Mouse (Mus musculus): ENCODE measurements around the gene Nckap1. TPM values are rescaled to one million over a fixed set of nuclear protein-coding genes. Genes with fewer than 3 reads are reported as not detected.
A peak's percentile ranks its signal among the peaks of the same experiment; 100 is the strongest.

Nckap1 gene
- polyA plus RNA-seq, 1 experiment from 2014 or later: 12.9 TPM

- no peak for ATAC-seq (ENCODE audit: insufficient read depth)
- Histone ChIP-seq H3K9me3 (replicated peaks) (no peaks in the 10 kb centered on the region), H3K4me1 (replicated peaks) (no peaks in the 10 kb centered on the region), H3K27me3 (no peaks in the 10 kb centered on the region), H3K36me3 (replicated peaks) (no peaks in the 10 kb centered on the region), H3K4me3 (replicated peaks) (no peak overlapping the region), H3K9ac (no peak overlapping the region), H3K4me2 (no peak overlapping the region), H3K27ac (replicated peaks) (no peak overlapping the region)
- 69% methylated on average over 5 of the region's 5 CpGs for WGBS (ENCODE audit: insufficient replicate concordance)
Measured at GRCm38 (mm10) chr2:80484951-80485350, 96.2 kb downstream of the Nckap1 start.

DNA sequence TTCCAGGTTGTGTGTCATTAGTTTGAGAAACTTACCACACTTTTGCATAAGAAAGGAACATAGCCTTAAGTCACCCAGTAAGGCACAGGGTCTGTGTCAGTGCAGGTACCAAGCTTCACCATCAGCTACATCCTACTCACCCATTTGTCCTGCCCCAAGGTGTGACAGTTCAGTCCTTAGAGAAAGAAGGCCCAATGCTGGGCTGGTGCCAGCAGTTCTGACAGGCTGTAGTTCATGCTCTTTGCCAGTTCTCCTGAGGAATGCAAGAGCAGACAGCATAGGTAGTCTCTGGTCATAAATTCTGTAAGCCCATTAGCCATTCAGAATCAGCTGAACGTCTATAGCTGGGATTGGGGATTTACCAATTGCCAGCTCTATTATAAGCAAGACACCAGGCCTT lies 105.3 kb downstream of the Nckap1 start:
- Histone ChIP-seq H3K4me3 (replicated peaks) (no peak overlapping the region), H3K4me1 (replicated peaks) (no peaks in the 10 kb centered on the region), H3K9me3 (replicated peaks) (no peaks in the 10 kb centered on the region), H3K27ac (replicated peaks) (no peak overlapping the region), H3K4me2 (no peak overlapping the region), H3K9ac (no peak overlapping the region), H3K27me3 (no peaks in the 10 kb centered on the region), H3K36me3 (replicated peaks) (no peaks in the 10 kb centered on the region)
- ATAC-seq (ENCODE audit: insufficient read depth): no peak
- WGBS (ENCODE audit: insufficient replicate concordance): 46% methylated on average over 1 of the region's 1 CpGs

DNA sequence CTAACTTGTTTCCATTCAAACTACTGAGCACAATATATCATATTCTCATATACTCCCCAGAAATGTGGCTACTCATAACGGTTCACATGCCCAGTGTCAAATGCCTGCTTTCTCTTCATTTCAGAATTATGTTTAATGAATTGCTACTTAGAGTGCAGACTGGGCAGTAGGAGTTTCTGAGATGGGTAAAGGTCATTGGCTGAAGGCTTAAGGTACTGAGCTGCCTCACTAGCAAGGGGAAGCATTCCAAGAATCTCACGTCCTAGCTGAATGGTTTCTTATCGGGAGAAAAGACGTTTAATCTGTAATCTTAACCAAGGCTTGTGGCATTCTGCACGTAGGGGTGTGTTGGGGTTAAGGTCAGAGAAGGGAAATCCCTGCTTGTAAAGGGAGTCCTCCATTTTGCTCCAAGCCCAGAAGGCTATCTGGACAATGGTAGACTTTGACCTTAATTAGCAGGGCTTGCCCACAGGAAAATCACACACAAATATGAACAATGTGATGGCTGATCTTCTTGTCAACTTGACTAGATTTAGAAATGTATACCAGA lies 106.9 kb downstream of the Nckap1 start:
- no peak for ATAC-seq (ENCODE audit: insufficient read depth)
- Histone ChIP-seq H3K4me1 (replicated peaks) (no peaks in the 10 kb centered on the region), H3K27ac (replicated peaks) (no peak overlapping the region), H3K36me3 (replicated peaks) (no peaks in the 10 kb centered on the region), H3K9ac (no peak overlapping the region), H3K9me3 (replicated peaks) (no peaks in the 10 kb centered on the region), H3K4me3 (replicated peaks) (no peak overlapping the region), H3K4me2 (no peak overlapping the region), H3K27me3 (no peaks in the 10 kb centered on the region)
- 48% methylated on average over 5 of the region's 5 CpGs for WGBS (ENCODE audit: insufficient replicate concordance)

DNA sequence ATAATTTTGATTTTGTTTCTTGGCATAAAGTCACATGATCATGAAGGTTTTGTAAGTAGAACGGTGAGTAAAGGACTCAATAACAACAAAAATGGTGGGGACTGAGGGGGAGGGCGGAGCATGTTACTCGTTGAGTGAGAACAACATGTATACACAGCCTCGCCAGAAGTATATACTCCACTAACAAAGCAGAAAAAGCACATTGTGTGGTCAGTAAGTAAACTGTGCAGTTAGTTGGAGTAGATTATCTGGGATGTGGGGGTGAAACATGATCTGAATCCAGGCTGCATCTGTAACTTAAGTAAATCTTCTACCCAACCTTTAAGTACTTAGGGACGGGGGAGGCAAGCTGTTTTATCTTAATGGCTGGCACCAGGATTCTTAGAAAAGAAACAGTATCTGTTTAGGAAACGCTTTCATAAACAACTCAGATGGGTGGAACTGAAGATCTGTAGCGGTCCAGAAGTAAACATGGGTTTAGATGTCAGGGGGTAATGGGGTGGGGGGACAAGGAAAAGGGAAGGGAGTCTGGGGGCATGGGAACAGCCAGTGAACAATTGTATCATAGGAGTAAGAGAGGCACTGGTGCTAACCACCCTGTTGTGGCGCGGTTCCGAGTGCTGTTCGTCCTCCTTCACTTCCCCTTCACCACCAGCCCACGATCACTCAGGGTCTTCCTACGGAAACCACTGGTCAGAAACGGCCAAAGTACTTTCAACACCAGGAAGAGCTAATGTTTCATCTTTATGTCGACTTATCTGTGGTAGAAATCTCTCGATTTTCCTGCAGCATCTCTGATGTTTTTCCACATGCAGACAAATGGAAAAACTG lies 115.0 kb downstream of the Nckap1 start:
- Histone ChIP-seq H3K9ac (no peak overlapping the region), H3K27me3 (no peaks in the 10 kb centered on the region), H3K4me2 (no peak overlapping the region), H3K9me3 (replicated peaks) (no peaks in the 10 kb centered on the region), H3K36me3 (replicated peaks) (no peaks in the 10 kb centered on the region), H3K27ac (replicated peaks) (no peak overlapping the region), H3K4me3 (replicated peaks) (no peak overlapping the region), H3K4me1 (replicated peaks) (no peaks in the 10 kb centered on the region)
- WGBS (ENCODE audit: insufficient replicate concordance): 36% methylated on average over 16 of the region's 16 CpGs
- ATAC-seq (ENCODE audit: insufficient read depth): no peak

GRCm38 (mm10) chr2:80461827-80462226 lies 119.4 kb downstream of the Nckap1 start:
- no peak for ATAC-seq (ENCODE audit: insufficient read depth)
- no peaks in the 10 kb centered on the region for H3K36me3 ChIP-seq (replicated peaks)
- H3K9me3 ChIP-seq (replicated peaks): no peaks in the 10 kb centered on the region
- no peak overlapping the region for H3K4me2 ChIP-seq
- H3K9ac ChIP-seq: no peak overlapping the region
- 49% methylated on average over 8 of the region's 8 CpGs for WGBS (ENCODE audit: insufficient replicate concordance)
- no peak overlapping the region for H3K4me3 ChIP-seq (replicated peaks)
- H3K27me3 ChIP-seq: no peaks in the 10 kb centered on the region
- no peaks in the 10 kb centered on the region for H3K4me1 ChIP-seq (replicated peaks)
- H3K27ac ChIP-seq (replicated peaks): no peak overlapping the region

MicroRNAs encoded within 50 kb of the gene (microRNA counts, 519-probe panel; counts per million panel counts)
- 2,271 counts per million, percentile 36 among the panel's probes with 10 or more counts for microRNA mmu-miR-684

Small RNA genes lying within 50 kb of the gene (microRNA-seq; reads per million reads assigned to microRNA genes)
- not detected for gene Mir684-1

Other genes starting within 250 kb of the Nckap1 start
- gene Frzb, start 133.8 kb downstream of the Nckap1 start, polyA plus RNA-seq (2015; fragmentation: Nextera tagmentation; extraction: Ambion mirVana): 0.74 and 0.97 TPM in 2 replicates
- 4.3 and 5.1 TPM in 2 replicates for gene Dusp19, start 35.7 kb upstream of the Nckap1 start, polyA plus RNA-seq (2015; fragmentation: Nextera tagmentation; extraction: Ambion mirVana)
- gene Nup35, start 35.9 kb upstream of the Nckap1 start, polyA plus RNA-seq (2015; fragmentation: Nextera tagmentation; extraction: Ambion mirVana): 27.2 and 27.9 TPM in 2 replicates